Mouse (Mus musculus) intestine, embryonic 14.5 days (tissue): ENCODE results near the gene Mpv17l2. TPM values are rescaled to one million over a fixed set of nuclear protein-coding genes. Genes with fewer than 3 reads are reported as not detected.
A peak's percentile ranks its signal among the peaks of the same experiment; 100 is the strongest.

Experiments used
- ATAC-seq: fragments of 200-750 bp; cut with Nextera tagmentation; replicated peaks from 2 replicates; pipeline ENCODE4 v1.8.0; 2017; ENCODE audit warnings: low read depth, moderate number of reproducible peaks, moderate TSS enrichment, moderate library complexity; ENCODE audit not compliant: low FRiP score, low TSS enrichment
- DNase-seq: peaks from one replicate; pipeline ENCODE4 v3.0.0-alpha.2; 2018; ENCODE audit warnings: low spot score
- H3K27ac ChIP-seq: fragments of 300-500 bp; sonication (generic); 2 replicates; pipeline ENCODE4 v1.5.1; 2014; ENCODE audit warnings: low read depth, mild to moderate bottlenecking, control low read depth
- H3K27me3 ChIP-seq: fragments of 300-500 bp; sonication (generic); replicated peaks from 2 replicates; pipeline ENCODE4 v1.6.1; 2014; ENCODE audit warnings: low read length, control low read depth; ENCODE audit not compliant: control insufficient read depth, insufficient read depth
- H3K36me3 ChIP-seq: fragments of 300-500 bp; sonication (generic); 2 replicates; pipeline ENCODE4 v1.6.1; 2014; ENCODE audit warnings: low read length, control low read depth; ENCODE audit not compliant: control insufficient read depth, insufficient read depth
- H3K4me1 ChIP-seq: fragments of 300-500 bp; sonication (generic); replicated peaks from 2 replicates; pipeline ENCODE4 v1.6.1; 2014; ENCODE audit warnings: low read length, control low read depth, mixed read lengths; ENCODE audit not compliant: control insufficient read depth, insufficient read depth
- H3K4me2 ChIP-seq: fragments of 300-500 bp; sonication (generic); 2 replicates; pipeline ENCODE4 v1.6.1; 2014; ENCODE audit warnings: low read length
- H3K4me3 ChIP-seq: fragments of 300-500 bp; sonication (generic); 2 replicates; pipeline ENCODE4 v1.5.1; 2014; ENCODE audit warnings: low read depth, low read length, control low read depth, mixed read lengths
- H3K9ac ChIP-seq: fragments of 300-500 bp; sonication (generic); 2 replicates; pipeline ENCODE4 v1.6.1; 2014; ENCODE audit warnings: mild to moderate bottlenecking, low read length
- H3K9me3 ChIP-seq: fragments of 300-500 bp; sonication (generic); 2 replicates; pipeline ENCODE4 v1.6.1; 2016; ENCODE audit warnings: low read length, control low read depth; ENCODE audit not compliant: control insufficient read depth
- WGBS: fragments of 180-500 bp; shearing (Covaris S2); extraction: QIAGEN DNeasy Blood & Tissue Kit; methylation state at CpG from one replicate; pipeline ENCODE4 v1.1.7; 2014; 5-methylcytosine and 5-hydroxymethylcytosine counted together
- polyA plus RNA-seq: library from polyadenylated mRNA; unstranded; fragments of >200 nt; fragmentation: Nextera tagmentation; extraction: Ambion mirVana; gene quantifications from 2 replicates; pipeline ENCODE4 v1.2.1, GENCODE M21; 2014

The Mpv17l2 gene
- polyA plus RNA-seq, 1 experiment from 2014 or later = 59.9 TPM

GRCm38 (mm10) chr8:70766571-70767440, 6.1 kb upstream of the Mpv17l2 start:
- no peaks in the 10 kb centered on the region for H3K9me3 ChIP-seq
- no peaks in the 10 kb centered on the region for H3K27me3 ChIP-seq
- peak overlapping the region; percentile 44 for H3K4me3 ChIP-seq
- H3K36me3 ChIP-seq = peaks cover 46% of the 10 kb centered on the region
- DNase-seq (peak; percentile 85), ATAC-seq (peak; percentile 56)
- H3K27ac ChIP-seq = peak overlapping the region; percentile 54; the same call in 1 of the 2 replicates
- H3K4me1 ChIP-seq = peaks cover 15% of the 10 kb centered on the region; the same call in 1 of the 2 replicates
- 9% methylated on average over 21 of the region's 21 CpGs for WGBS
- peak overlapping the region; percentile 79 for H3K4me2 ChIP-seq
- peak overlapping the region; percentile 54 for H3K9ac ChIP-seq

- ATAC-seq (no peak), DNase-seq (peak; percentile 78)
- Histone ChIP-seq H3K9ac (peak overlapping the region; percentile 54), H3K27me3 (no peaks in the 10 kb centered on the region), H3K4me3 (peak overlapping the region; percentile 44), H3K27ac (peak overlapping the region; percentile 54; the same call in 1 of the 2 replicates), H3K4me2 (peak overlapping the region; percentile 79), H3K9me3 (no peaks in the 10 kb centered on the region), H3K4me1 (peaks cover 22% of the 10 kb centered on the region; the same call in 1 of the 2 replicates), H3K36me3 (peaks cover 38% of the 10 kb centered on the region)
- WGBS = 1% methylated on average over 34 of the region's 34 CpGs
Measured at GRCm38 (mm10) chr8:70765838-70766570, 5.3 kb upstream of the Mpv17l2 start.

- H3K4me1 ChIP-seq = peaks cover 23% of the 10 kb centered on the region
- H3K9me3 ChIP-seq = no peaks in the 10 kb centered on the region
- DNase-seq (no peak), ATAC-seq (no peak)
- H3K36me3 ChIP-seq = peaks cover 33% of the 10 kb centered on the region
- peak overlapping the region; percentile 54 for H3K9ac ChIP-seq
- H3K4me3 ChIP-seq = peak overlapping the region; percentile 44
- 74% methylated on average over 9 of the region's 9 CpGs for WGBS
- H3K27me3 ChIP-seq = no peaks in the 10 kb centered on the region
- 0 out of 2 replicates have a peak overlapping the region, but pooled peaks have one; percentile 47 for H3K27ac ChIP-seq
- H3K4me2 ChIP-seq = peak overlapping the region; percentile 79
Measured at GRCm38 (mm10) chr8:70765329-70765728, 4.6 kb upstream of the Mpv17l2 start.

- Histone ChIP-seq H3K4me2 (peak overlapping the region; percentile 79; the same call in 1 of the 2 replicates), H3K4me3 (no peak overlapping the region), H3K27ac (peak overlapping the region; percentile 10), H3K9me3 (no peaks in the 10 kb centered on the region), H3K27me3 (no peaks in the 10 kb centered on the region), H3K9ac (no peak overlapping the region), H3K36me3 (peaks cover 26% of the 10 kb centered on the region), H3K4me1 (peaks cover 29% of the 10 kb centered on the region)
- DNase-seq (no peak), ATAC-seq (no peak)
- WGBS = 88% methylated on average over 13 of the region's 13 CpGs
Measured at GRCm38 (mm10) chr8:70764676-70765075, 3.9 kb upstream of the Mpv17l2 start.

- Histone ChIP-seq H3K4me1 (peaks cover 29% of the 10 kb centered on the region), H3K27ac (peak overlapping the region; percentile 10), H3K4me3 (no peak overlapping the region), H3K4me2 (no peak overlapping the region), H3K27me3 (no peaks in the 10 kb centered on the region), H3K9me3 (no peaks in the 10 kb centered on the region), H3K9ac (no peak overlapping the region), H3K36me3 (peaks cover 24% of the 10 kb centered on the region)
- ATAC-seq (no peak), DNase-seq (peak; percentile 70)
- 60% methylated on average over 8 of the region's 8 CpGs for WGBS
Measured at GRCm38 (mm10) chr8:70764026-70764425, 3.3 kb upstream of the Mpv17l2 start.

GRCm38 (mm10) chr8:70763354-70763753, 2.6 kb upstream of the Mpv17l2 start:
- Histone ChIP-seq H3K4me2 (no peak overlapping the region), H3K27me3 (no peaks in the 10 kb centered on the region), H3K9me3 (no peaks in the 10 kb centered on the region), H3K9ac (no peak overlapping the region), H3K36me3 (peaks cover 20% of the 10 kb centered on the region), H3K27ac (peak overlapping the region; percentile 10), H3K4me3 (no peak overlapping the region), H3K4me1 (peaks cover 29% of the 10 kb centered on the region)
- peak; percentile 77 for DNase-seq
- no peak for ATAC-seq
- 5% methylated on average over 3 of the region's 3 CpGs for WGBS

GRCm38 (mm10) chr8:70762118-70762517, 1.4 kb upstream of the Mpv17l2 start:
- Histone ChIP-seq H3K9me3 (no peaks in the 10 kb centered on the region), H3K27me3 (no peaks in the 10 kb centered on the region), H3K4me1 (peaks cover 29% of the 10 kb centered on the region), H3K4me2 (no peak overlapping the region), H3K27ac (no peak overlapping the region), H3K4me3 (no peak overlapping the region), H3K36me3 (peaks cover 23% of the 10 kb centered on the region), H3K9ac (no peak overlapping the region)
- ATAC-seq = no peak
- no peak for DNase-seq
- WGBS = 96% methylated on average over 1 of the region's 1 CpGs

GRCm38 (mm10) chr8:70760350-70760749, 396 bp downstream of the Mpv17l2 start:
- Histone ChIP-seq H3K4me1 (peaks cover 18% of the 10 kb centered on the region), H3K27me3 (no peaks in the 10 kb centered on the region), H3K9me3 (no peaks in the 10 kb centered on the region), H3K4me3 (peak overlapping the region; percentile 65), H3K36me3 (peaks cover 36% of the 10 kb centered on the region), H3K4me2 (peak overlapping the region; percentile 97), H3K9ac (peak overlapping the region; percentile 71), H3K27ac (peak overlapping the region; percentile 54; the same call in 1 of the 2 replicates)
- DNase-seq (peak; percentile 71), ATAC-seq (peak; percentile 4; the same call in 1 of the 2 replicates)
- WGBS = 1% methylated on average over 22 of the region's 22 CpGs
